Mouse (Mus musculus) layer of hippocampus, adult 18-20 months (tissue): ENCODE measurements around the gene Mypop. TPM values are rescaled to one million over a fixed set of nuclear protein-coding genes. Genes with fewer than 3 reads are reported as not detected.

Experiments
- DNase-seq, 2 experiments: peaks; one replicate each; pipeline ENCODE4 v3.0.0; 2022; ENCODE audit warnings: low spot score in 2 of 2
- long read RNA-seq: library from polyadenylated mRNA; stranded (forward); transcript quantifications from one replicate; pipeline ENCODE4 v2.0.0, GENCODE M21; 2021
- total RNA-seq, 2 experiments: library from RNA; stranded (reverse); gene quantifications; 2 replicates each; pipeline ENCODE4 v1.2.3; 2021

Mypop gene
- 10 to 100 TPM; 50.1 to 50.7 TPM for total RNA-seq
- long read RNA-seq, transcript Mypop-201 (3 exons, 2,173 nt), result major isoform, 21 of 28 reads
- long read RNA-seq, partial matches to known transcripts, result 1 of 28 reads
- long read RNA-seq, other reads (novel, unspliced or antisense), result 4 of 28 reads

GRCm38 (mm10) chr7:18990601-18991295 lies at the start of gene Mypop:
Gene Mypop (plus strand): TSS chr7:18991245.
- peak; percentile 100 for DNase-seq

- DNase-seq, result no peak
Measured at GRCm38 (mm10) chr7:18942376-18942775, 48.7 kb upstream of the Mypop start.

GRCm38 (mm10) chr7:18942815-18943214 lies 48.2 kb upstream of the Mypop start:
- DNase-seq, result no peak

- no peak for DNase-seq
Measured at GRCm38 (mm10) chr7:18948151-18948550, 42.9 kb upstream of the Mypop start.

GRCm38 (mm10) chr7:18949781-18950522 lies 41.1 kb upstream of the Mypop start:
- DNase-seq, result no peak

- DNase-seq, result no peak
Measured at GRCm38 (mm10) chr7:18950523-18951315, 40.3 kb upstream of the Mypop start.

GRCm38 (mm10) chr7:18951397-18951796 lies 39.6 kb upstream of the Mypop start:
- no peak for DNase-seq

GRCm38 (mm10) chr7:18957569-18958383 lies 33.3 kb upstream of the Mypop start:
- DNase-seq, result peak in 1 of 2 experiments; percentile 54

GRCm38 (mm10) chr7:18958384-18958766 lies 32.7 kb upstream of the Mypop start:
- no peak for DNase-seq

GRCm38 (mm10) chr7:18959446-18959845 lies 31.6 kb upstream of the Mypop start:
- DNase-seq, result no peak

- DNase-seq, result no peak
Measured at GRCm38 (mm10) chr7:18962171-18962792, 28.8 kb upstream of the Mypop start.

GRCm38 (mm10) chr7:18962795-18963194 lies 28.2 kb upstream of the Mypop start:
- DNase-seq, result no peak

- DNase-seq, result no peak
Measured at GRCm38 (mm10) chr7:18963294-18963843, 27.7 kb upstream of the Mypop start.

GRCm38 (mm10) chr7:18965312-18965711 lies 25.7 kb upstream of the Mypop start:
- DNase-seq, result no peak

GRCm38 (mm10) chr7:18967603-18968002 lies 23.4 kb upstream of the Mypop start:
- DNase-seq, result no peak

- DNase-seq, result no peak
Measured at GRCm38 (mm10) chr7:18970956-18971355, 20.1 kb upstream of the Mypop start.

- DNase-seq, result peak; percentile 76 to 82
Measured at GRCm38 (mm10) chr7:18978381-18978780, 12.7 kb upstream of the Mypop start.

GRCm38 (mm10) chr7:18986503-18986902 lies 4.5 kb upstream of the Mypop start:
- DNase-seq, result no peak

- no peak for DNase-seq
Measured at GRCm38 (mm10) chr7:18987100-18987499, 3.9 kb upstream of the Mypop start, which contains the start of gene Nanos2. Gene Nanos2 (plus strand): TSS chr7:18987400.

GRCm38 (mm10) chr7:18987747-18988146 lies 3.3 kb upstream of the Mypop start:
- DNase-seq, result no peak
